Mouse (Mus musculus): ENCODE results near the gene Zfp574.

GRCm38 (mm10) chr7:25035916-25036315 is 36.5 kb upstream of the Zfp574 start:
- TF ChIP-seq POLR2A (IDR thresholded peaks at IDR 0.05; ENCODE audit: extremely low read depth, insufficient read depth, low read length) (no peak), CTCF (IDR thresholded peaks at IDR 0.05; ENCODE audit: extremely low read depth, insufficient read depth, low read length) (peak; percentile 87)

Measured in cortical plate, adult 2 months (tissue).